7 mouse cellular contexts compared by ENCODE assay signal in genomic region chr10:24959043-24959916, GRCm38 (mm10). TPM values are rescaled to one million over a fixed set of nuclear protein-coding genes. Genes with fewer than 3 reads are reported as not detected.
DNase-seq lines count a peak whose midpoint lies in the region; ATAC-seq lines count a peak whose summit lies in the region.

No protein-coding gene starts in this region.

- DNase-seq in Muller cell, postnatal 12 days (ENCODE audit: inconsistent ontology term) = peak; percentile 16
- peak; percentile 64 for DNase-seq in adrenal gland, adult 8-10 months
- DNase-seq in left cerebral cortex, postnatal 14 days (ENCODE audit: low spot score in 2 of 2) = no peak
- no peak for DNase-seq in left cerebral cortex, postnatal 10 days (ENCODE audit: extremely low spot score in 1 of 2, low spot score in 2 of 2)

- no peak overlapping the region for H3K27ac ChIP-seq in intestine, embryonic 15.5 days
- no peak overlapping the region for H3K27ac ChIP-seq in lung, embryonic 16.5 days (ENCODE audit: low read length)

- H3K4me2 ChIP-seq in intestine, embryonic 15.5 days (replicated peaks) = 0 out of 2 replicates have a peak overlapping the region, but pooled peaks have one; percentile 26
- H3K4me2 ChIP-seq in lung, embryonic 16.5 days (ENCODE audit: low read depth, low read length) = peak overlapping the region; percentile 18

- peak; percentile 45; the same call in 1 of the 2 replicates for ATAC-seq in intestine, embryonic 15.5 days
- ATAC-seq in lung, embryonic 16.5 days (ENCODE audit: low read depth) = peak; percentile 60; the same call in 1 of the 2 replicates
- no peak for ATAC-seq in erythroblast, adult 5-6 weeks (replicated peaks; ENCODE audit: low FRiP score, poor library complexity, severe bottlenecking)

- intact Hi-C loops in left cerebral cortex, postnatal 14 days (cut with DNase I) = no loop called here
- intact Hi-C loops in left cerebral cortex, postnatal 10 days (cut with DNase I) = no loop called here

- H3K27me3 ChIP-seq in intestine, embryonic 15.5 days (replicated peaks) = no peaks in the 10 kb centered on the region
- no peaks in the 10 kb centered on the region for H3K27me3 ChIP-seq in lung, embryonic 16.5 days (ENCODE audit: control insufficient read depth, insufficient read depth, low read depth, low read length)

- no peaks in the 10 kb centered on the region for H3K9me3 ChIP-seq in intestine, embryonic 15.5 days
- H3K9me3 ChIP-seq in lung, embryonic 16.5 days (ENCODE audit: control insufficient read depth, low read length) = no peaks in the 10 kb centered on the region

- 31% methylated on average over 15 of the region's 15 CpGs for WGBS in intestine, embryonic 15.5 days
- 29% methylated on average over 15 of the region's 15 CpGs for WGBS in lung, embryonic 16.5 days

- no peak overlapping the region for H3K4me3 ChIP-seq in intestine, embryonic 15.5 days (replicated peaks)
- H3K4me3 ChIP-seq in lung, embryonic 16.5 days (ENCODE audit: low read length) = 0 out of 2 replicates have a peak overlapping the region, but pooled peaks have one; percentile 3

- no peak overlapping the region for H3K9ac ChIP-seq in intestine, embryonic 15.5 days
- no peak overlapping the region for H3K9ac ChIP-seq in lung, embryonic 16.5 days (ENCODE audit: low read length)

- peaks cover 5% of the 10 kb centered on the region; the same call in 1 of the 2 replicates for H3K4me1 ChIP-seq in intestine, embryonic 15.5 days (replicated peaks)
- H3K4me1 ChIP-seq in lung, embryonic 16.5 days (replicated peaks; ENCODE audit: control insufficient read depth, insufficient read depth, low read length) = peaks cover 12% of the 10 kb centered on the region

- no peaks in the 10 kb centered on the region for H3K36me3 ChIP-seq in intestine, embryonic 15.5 days
- no peaks in the 10 kb centered on the region for H3K36me3 ChIP-seq in lung, embryonic 16.5 days (ENCODE audit: control insufficient read depth, insufficient read depth, low read length)

RNA-seq across cellular contexts. Expression of gene Arg1, which starts 32.0 kb away (rescaled TPM):
- total RNA-seq in adrenal gland, adult 8-10 months (2022) = under 1 TPM in 2 of 4 experiments, not detected in 2; 0.44 to 0.59 TPM
- 4.9 and 5.0 TPM in 2 replicates for polyA plus RNA-seq in intestine, embryonic 15.5 days (2015; fragmentation: Nextera tagmentation; extraction: Ambion mirVana)
- polyA plus RNA-seq in lung, embryonic 16.5 days (2015; fragmentation: Nextera tagmentation; extraction: Ambion mirVana) = 1.6 and 3.5 TPM in 2 replicates
- not detected in 2 replicates for total RNA-seq in erythroblast, adult 5-6 weeks (2015; ENCODE audit: low replicate concordance)
- total RNA-seq in erythroblast, adult 5-6 weeks (2017; ENCODE audit: low replicate concordance) = 0.42 and 0.77 TPM in 2 replicates
- not detected for total RNA-seq in left cerebral cortex, postnatal 14 days (2021)
- under 1 TPM; 0.24 to 0.30 TPM for total RNA-seq in left cerebral cortex, postnatal 10 days (2021)

Comparison
In these comparisons a context has a peak if more than half of its experiments do, and no peak if none do; other contexts are left out.
1. DNase-seq: peak in Muller cell, postnatal 12 days (single experiment) and adrenal gland, adult 8-10 months (single experiment); none in left cerebral cortex, postnatal 14 days (0 of 2) and left cerebral cortex, postnatal 10 days (0 of 2).